Mouse (Mus musculus): ENCODE results near the gene Pet117.

DNA sequence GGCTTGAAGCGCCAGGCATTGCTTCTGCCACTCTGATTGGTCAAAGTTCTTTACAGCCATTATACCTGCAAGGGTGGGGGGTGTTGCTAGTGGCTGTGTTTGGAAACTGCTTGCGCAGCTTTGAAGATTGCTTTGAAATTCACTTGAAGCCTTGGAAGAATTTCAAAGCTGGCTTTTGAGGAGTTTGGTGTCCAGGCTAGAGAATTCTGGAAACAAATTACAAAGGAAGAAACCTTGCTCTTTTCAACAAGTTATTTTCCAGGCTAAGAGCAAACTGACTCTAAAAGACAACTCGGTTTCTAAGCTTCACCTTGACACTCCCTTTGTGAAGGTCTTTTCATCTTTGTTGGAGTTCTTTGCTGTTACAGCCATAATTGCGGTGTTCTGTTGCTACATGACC is 30.7 kb downstream of the Pet117 start:
- TF ChIP-seq GATA1 (IDR thresholded peaks at IDR 0.05; ENCODE audit: borderline replicate concordance, low read length) (no peak), FLI1 (IDR thresholded peaks at IDR 0.05; ENCODE audit: low read length) (no peak)
